Mouse (Mus musculus) limb, embryonic 14.5 days (tissue): ENCODE results near the gene Apex1. TPM values are rescaled to one million over a fixed set of nuclear protein-coding genes. Genes with fewer than 3 reads are reported as not detected.

Experiments used
- ATAC-seq: fragments of 200-750 bp; cut with Nextera tagmentation; 2 replicates; pipeline ENCODE4 v1.8.0; 2017; ENCODE audit warnings: low read depth, moderate number of reproducible peaks, moderate TSS enrichment; ENCODE audit not compliant: low FRiP score
- DNase-seq: peaks from one replicate; pipeline ENCODE4 v3.0.0-alpha.2; 2015; ENCODE audit warnings: low spot score
- H3K27ac ChIP-seq: fragments of 300-500 bp; sonication (generic); replicated peaks from 2 replicates; pipeline ENCODE4 v1.5.1; 2014; ENCODE audit warnings: low read depth, mild to moderate bottlenecking, low read length, moderate library complexity, mixed read lengths
- H3K27me3 ChIP-seq: fragments of 300-500 bp; sonication (generic); 2 replicates; pipeline ENCODE4 v1.6.1; 2014; ENCODE audit warnings: low read length, mixed read lengths; ENCODE audit not compliant: control insufficient read depth, insufficient read depth
- H3K36me3 ChIP-seq: fragments of 300-500 bp; sonication (generic); 2 replicates; pipeline ENCODE4 v1.6.1; 2014; ENCODE audit warnings: mild to moderate bottlenecking, low read length, moderate library complexity, mixed read lengths; ENCODE audit not compliant: control insufficient read depth, insufficient read depth
- H3K4me1 ChIP-seq: fragments of 300-500 bp; sonication (generic); 2 replicates; pipeline ENCODE4 v1.6.1; 2014; ENCODE audit warnings: antibody characterized with exemption, low read length, mixed read lengths; ENCODE audit not compliant: control insufficient read depth, insufficient read depth
- H3K4me2 ChIP-seq: fragments of 300-500 bp; sonication (generic); replicated peaks from 2 replicates; pipeline ENCODE4 v1.6.1; 2014; ENCODE audit warnings: low read depth, mild to moderate bottlenecking, low read length, moderate library complexity; ENCODE audit not compliant: severe bottlenecking
- H3K4me3 ChIP-seq: fragments of 300-500 bp; sonication (generic); replicated peaks from 2 replicates; pipeline ENCODE4 v1.5.1; 2014; ENCODE audit warnings: low read length
- H3K9ac ChIP-seq: fragments of 300-500 bp; sonication (generic); 2 replicates; pipeline ENCODE4 v1.6.1; 2014; ENCODE audit warnings: mild to moderate bottlenecking, low read depth, low read length, moderate library complexity; ENCODE audit not compliant: severe bottlenecking
- H3K9me3 ChIP-seq: fragments of 300-500 bp; sonication (generic); 2 replicates; pipeline ENCODE4 v1.6.1; 2016; ENCODE audit warnings: low read length; ENCODE audit not compliant: control insufficient read depth
- POLR2A ChIP-seq: fragments of 200-500 bp; IDR thresholded peaks from 2 replicates; pipeline ENCODE4 v1.8.0; 2012; ENCODE audit warnings: inconsistent platforms, mild to moderate bottlenecking, moderate library complexity, borderline replicate concordance; ENCODE audit not compliant: insufficient read depth, insufficient read length; ENCODE audit errors: extremely low read depth
- WGBS: fragments of 180-500 bp; shearing (Covaris S2); extraction: QIAGEN DNeasy Blood & Tissue Kit; methylation state at CpG from one replicate; pipeline ENCODE4 v1.1.7; 2014; 5-methylcytosine and 5-hydroxymethylcytosine counted together
- polyA plus RNA-seq, 2 experiments: library from polyadenylated mRNA; depleted of rRNA in 1 of 2; stranded (reverse) in 1 of 2; unstranded in 1 of 2; fragments of >200 nt; fragmentation: Nextera tagmentation in 1 of 2; extraction: Ambion mirVana in 1 of 2; gene quantifications; 2 replicates each; pipeline versions ENCODE4 v1.2.1 to v1.2.3; 2012 to 2014

The Apex1 gene
- polyA plus RNA-seq, 2 experiments: 143 to 219 TPM

GRCm38 (mm10) chr14:50892091-50892490, 32.7 kb upstream of the Apex1 start:
- H3K27ac ChIP-seq: no peak overlapping the region
- H3K4me3 ChIP-seq: no peak overlapping the region
- no peaks in the 10 kb centered on the region for H3K9me3 ChIP-seq
- H3K4me1 ChIP-seq: no peaks in the 10 kb centered on the region; the same call in 1 of the 2 replicates
- peaks cover 16% of the 10 kb centered on the region; the same call in 1 of the 2 replicates for H3K27me3 ChIP-seq
- no peak for DNase-seq
- ATAC-seq: no peak
- WGBS: 86% methylated on average over 7 of the region's 7 CpGs
- H3K36me3 ChIP-seq: no peaks in the 10 kb centered on the region
- H3K9ac ChIP-seq: no peak overlapping the region
- TF ChIP-seq POLR2A: no peak
- no peak overlapping the region for H3K4me2 ChIP-seq

GRCm38 (mm10) chr14:50892541-50893459, 32.0 kb upstream of the Apex1 start:
- Histone ChIP-seq H3K9me3 (no peaks in the 10 kb centered on the region), H3K27ac (no peak overlapping the region), H3K36me3 (no peaks in the 10 kb centered on the region), H3K4me2 (no peak overlapping the region), H3K9ac (no peak overlapping the region), H3K27me3 (peaks cover 22% of the 10 kb centered on the region; the same call in 1 of the 2 replicates), H3K4me3 (no peak overlapping the region), H3K4me1 (no peaks in the 10 kb centered on the region; the same call in 1 of the 2 replicates)
- ATAC-seq: no peak
- no peak for DNase-seq
- WGBS: 80% methylated on average over 22 of the region's 22 CpGs
- no peak for TF ChIP-seq POLR2A

- no peak overlapping the region for H3K4me2 ChIP-seq
- ATAC-seq (no peak), DNase-seq (no peak)
- no peaks in the 10 kb centered on the region for H3K36me3 ChIP-seq
- H3K9me3 ChIP-seq: no peaks in the 10 kb centered on the region
- H3K27ac ChIP-seq: no peak overlapping the region
- no peaks in the 10 kb centered on the region; the same call in 1 of the 2 replicates for H3K4me1 ChIP-seq
- TF ChIP-seq POLR2A: no peak
- no peak overlapping the region for H3K9ac ChIP-seq
- peaks cover 22% of the 10 kb centered on the region; the same call in 1 of the 2 replicates for H3K27me3 ChIP-seq
- no peak overlapping the region for H3K4me3 ChIP-seq
Measured at GRCm38 (mm10) chr14:50895407-50895806, 29.4 kb upstream of the Apex1 start.

GRCm38 (mm10) chr14:50895985-50896746, 28.6 kb upstream of the Apex1 start:
- no peaks in the 10 kb centered on the region for H3K9me3 ChIP-seq
- no peak for TF ChIP-seq POLR2A
- WGBS: 17% methylated on average over 19 of the region's 19 CpGs
- H3K36me3 ChIP-seq: no peaks in the 10 kb centered on the region
- no peak for ATAC-seq
- peak overlapping the region; percentile 63 for H3K4me2 ChIP-seq
- H3K4me1 ChIP-seq: no peaks in the 10 kb centered on the region; the same call in 1 of the 2 replicates
- peak overlapping the region; percentile 35 for H3K4me3 ChIP-seq
- H3K27ac ChIP-seq: no peak overlapping the region
- peak; percentile 24 for DNase-seq
- peak overlapping the region; percentile 51 for H3K9ac ChIP-seq
- H3K27me3 ChIP-seq: peaks cover 22% of the 10 kb centered on the region; the same call in 1 of the 2 replicates

GRCm38 (mm10) chr14:50896747-50897373, 27.9 kb upstream of the Apex1 start:
- Histone ChIP-seq H3K4me3 (peak overlapping the region; percentile 35), H3K4me2 (peak overlapping the region; percentile 63), H3K9me3 (no peaks in the 10 kb centered on the region), H3K9ac (peak overlapping the region; percentile 51), H3K4me1 (no peaks in the 10 kb centered on the region; the same call in 1 of the 2 replicates), H3K27me3 (peaks cover 22% of the 10 kb centered on the region; the same call in 1 of the 2 replicates), H3K27ac (no peak overlapping the region), H3K36me3 (no peaks in the 10 kb centered on the region)
- TF ChIP-seq POLR2A: no peak
- no peak for ATAC-seq
- 19% methylated on average over 23 of the region's 23 CpGs for WGBS
- no peak for DNase-seq
